Mouse (Mus musculus) embryonic facial prominence, embryonic 13.5 days (tissue): ENCODE results near the gene Gm9821. TPM values are rescaled to one million over a fixed set of nuclear protein-coding genes. Genes with fewer than 3 reads are reported as not detected.

Experiments
- ATAC-seq: fragments of 200-750 bp; cut with Nextera tagmentation; 2 replicates; pipeline ENCODE4 v1.8.0; 2017; ENCODE audit warnings: low read depth; ENCODE audit not compliant: insufficient number of reproducible peaks, insufficient read depth, low FRiP score, low TSS enrichment
- H3K27ac ChIP-seq: fragments of 300-500 bp; sonication (generic); 2 replicates; pipeline ENCODE4 v1.5.1; 2015; ENCODE audit warnings: moderate library complexity, mild to moderate bottlenecking, inconsistent platforms
- H3K27me3 ChIP-seq: fragments of 300-500 bp; sonication (generic); 2 replicates; pipeline ENCODE4 v1.6.1; 2015; ENCODE audit warnings: mild to moderate bottlenecking, inconsistent platforms
- H3K36me3 ChIP-seq: fragments of 300-500 bp; sonication (generic); 2 replicates; pipeline ENCODE4 v1.6.1; 2015; ENCODE audit warnings: mild to moderate bottlenecking, inconsistent platforms
- H3K4me1 ChIP-seq: fragments of 300-500 bp; sonication (generic); 2 replicates; pipeline ENCODE4 v1.6.1; 2015; ENCODE audit warnings: inconsistent platforms
- H3K4me2 ChIP-seq: fragments of 300-500 bp; sonication (generic); 2 replicates; pipeline ENCODE4 v1.6.1; 2015; ENCODE audit warnings: moderate library complexity, mild to moderate bottlenecking, inconsistent platforms
- H3K4me3 ChIP-seq: fragments of 300-500 bp; sonication (generic); 2 replicates; pipeline ENCODE4 v1.5.1; 2015; ENCODE audit warnings: mild to moderate bottlenecking, inconsistent platforms
- H3K9ac ChIP-seq: fragments of 300-500 bp; sonication (generic); 2 replicates; pipeline ENCODE4 v1.6.1; 2015; ENCODE audit warnings: mild to moderate bottlenecking, inconsistent platforms
- H3K9me3 ChIP-seq: fragments of 300-500 bp; sonication (generic); 2 replicates; pipeline ENCODE4 v1.6.1; 2016; ENCODE audit warnings: inconsistent platforms
- WGBS: fragments of 180-500 bp; shearing (Covaris S2); methylation state at CpG from one replicate; pipeline ENCODE4 v1.1.7; 2015; ENCODE audit warnings: mixed read lengths; 5-methylcytosine and 5-hydroxymethylcytosine counted together
- polyA plus RNA-seq: library from polyadenylated mRNA; unstranded; fragments of >200 nt; fragmentation: Nextera tagmentation; extraction: Ambion mirVana; gene quantifications from 2 replicates; pipeline ENCODE4 v1.2.1, GENCODE M21; 2015

Gm9821 gene
- polyA plus RNA-seq, 1 experiment from 2014 or later = 0.39 TPM

- H3K27me3 ChIP-seq = peaks cover 25% of the 10 kb centered on the region
- H3K36me3 ChIP-seq = peaks cover 69% of the 10 kb centered on the region
Observed at GRCm38 (mm10) chr2:91917096-91917495, 28.4 kb upstream of the Gm9821 start.

GRCm38 (mm10) chr2:91920130-91920529 lies 25.4 kb upstream of the Gm9821 start:
- Histone ChIP-seq H3K36me3 (peaks cover 39% of the 10 kb centered on the region), H3K27me3 (peaks cover 55% of the 10 kb centered on the region), H3K4me2 (no peak overlapping the region), H3K27ac (no peak overlapping the region), H3K4me3 (no peak overlapping the region), H3K9ac (no peak overlapping the region), H3K4me1 (peaks cover 31% of the 10 kb centered on the region), H3K9me3 (no peaks in the 10 kb centered on the region)
- ATAC-seq = no peak
- whole genome bisulfite sequencing = 78% methylated on average over 4 of the region's 4 CpGs

More at GRCm38 (mm10) chr2:91917096-91917495, 28.4 kb upstream of the Gm9821 start:
- Histone ChIP-seq H3K9me3 (no peaks in the 10 kb centered on the region), H3K4me3 (no peak overlapping the region), H3K9ac (no peak overlapping the region), H3K27ac (no peak overlapping the region), H3K4me2 (no peak overlapping the region), H3K4me1 (peaks cover 12% of the 10 kb centered on the region)
- 88% methylated on average over 7 of the region's 7 CpGs for WGBS
- ATAC-seq = no peak

GRCm38 (mm10) chr2:91921181-91921789 lies 24.2 kb upstream of the Gm9821 start:
- Histone ChIP-seq H3K4me2 (peak overlapping the region; percentile 97), H3K9ac (peak overlapping the region; percentile 61; the same call in 1 of the 2 replicates), H3K36me3 (peaks cover 28% of the 10 kb centered on the region), H3K27me3 (peaks cover 59% of the 10 kb centered on the region), H3K4me1 (peaks cover 31% of the 10 kb centered on the region), H3K4me3 (peak overlapping the region; percentile 60), H3K9me3 (no peaks in the 10 kb centered on the region), H3K27ac (no peak overlapping the region)
- 3% methylated on average over 31 of the region's 31 CpGs for WGBS
- ATAC-seq = no peak

- Histone ChIP-seq H3K4me2 (peak overlapping the region; percentile 97), H3K4me1 (peaks cover 31% of the 10 kb centered on the region), H3K36me3 (peaks cover 21% of the 10 kb centered on the region), H3K9ac (peak overlapping the region; percentile 61), H3K27ac (no peak overlapping the region), H3K27me3 (peaks cover 59% of the 10 kb centered on the region), H3K9me3 (no peaks in the 10 kb centered on the region), H3K4me3 (peak overlapping the region; percentile 60)
- WGBS = 1% methylated on average over 61 of the region's 64 CpGs
- ATAC-seq = peak; percentile 33; the same call in 1 of the 2 replicates
Observed at GRCm38 (mm10) chr2:91921790-91922570, 23.5 kb upstream of the Gm9821 start.

- Histone ChIP-seq H3K4me1 (peaks cover 31% of the 10 kb centered on the region), H3K9me3 (no peaks in the 10 kb centered on the region), H3K4me2 (peak overlapping the region; percentile 97), H3K27me3 (peaks cover 59% of the 10 kb centered on the region), H3K9ac (peak overlapping the region; percentile 61; the same call in 1 of the 2 replicates), H3K27ac (no peak overlapping the region), H3K4me3 (peak overlapping the region; percentile 60), H3K36me3 (peaks cover 13% of the 10 kb centered on the region)
- ATAC-seq = no peak
- WGBS = 3% methylated on average over 37 of the region's 37 CpGs
Observed at GRCm38 (mm10) chr2:91922586-91923414, 22.7 kb upstream of the Gm9821 start.

GRCm38 (mm10) chr2:91923415-91924337 lies 21.8 kb upstream of the Gm9821 start:
- WGBS = 3% methylated on average over 54 of the region's 54 CpGs
- ATAC-seq = no peak

GRCm38 (mm10) chr2:91924726-91925125 lies 20.8 kb upstream of the Gm9821 start:
- no peak for ATAC-seq
- Histone ChIP-seq H3K27me3 (peaks cover 58% of the 10 kb centered on the region), H3K36me3 (peaks cover 11% of the 10 kb centered on the region), H3K4me1 (peaks cover 41% of the 10 kb centered on the region), H3K9me3 (no peaks in the 10 kb centered on the region), H3K27ac (no peak overlapping the region), H3K4me2 (no peak overlapping the region), H3K9ac (no peak overlapping the region), H3K4me3 (no peak overlapping the region)
- 42% methylated on average over 1 of the region's 1 CpGs for WGBS

More at GRCm38 (mm10) chr2:91923415-91924337, 21.8 kb upstream of the Gm9821 start:
- H3K4me2 ChIP-seq = peak overlapping the region; percentile 97
- H3K27me3 ChIP-seq = peaks cover 59% of the 10 kb centered on the region
- no peaks in the 10 kb centered on the region for H3K9me3 ChIP-seq
- H3K4me1 ChIP-seq = peaks cover 34% of the 10 kb centered on the region
- H3K9ac ChIP-seq = 0 out of 2 replicates have a peak overlapping the region, but pooled peaks have one; percentile 44
- peak overlapping the region; percentile 60 for H3K4me3 ChIP-seq
- no peak overlapping the region for H3K27ac ChIP-seq
- H3K36me3 ChIP-seq = peaks cover 9% of the 10 kb centered on the region

GRCm38 (mm10) chr2:91925442-91925841 lies 20.1 kb upstream of the Gm9821 start:
- Histone ChIP-seq H3K4me1 (peaks cover 47% of the 10 kb centered on the region), H3K4me3 (no peak overlapping the region), H3K9me3 (no peaks in the 10 kb centered on the region), H3K27ac (no peak overlapping the region), H3K36me3 (peaks cover 11% of the 10 kb centered on the region), H3K9ac (no peak overlapping the region), H3K27me3 (peaks cover 51% of the 10 kb centered on the region), H3K4me2 (no peak overlapping the region)
- no peak for ATAC-seq
- 83% methylated on average over 15 of the region's 15 CpGs for WGBS

GRCm38 (mm10) chr2:91926949-91927348 lies 18.6 kb upstream of the Gm9821 start, which contains the start of gene Chrm4:
Gene Chrm4, plus strand, starts transcription at chr2:91927249.
- H3K27ac ChIP-seq = no peak within 1 kb of the TSS
- WGBS = 79% methylated on average over 3 of the region's 3 CpGs
- peaks cover 36% of the 10 kb centered on the region for H3K27me3 ChIP-seq
- H3K9me3 ChIP-seq = no peaks in the 10 kb centered on the region
- H3K9ac ChIP-seq = no peak within 1 kb of the TSS
- H3K36me3 ChIP-seq = peaks cover 11% of the 10 kb centered on the region
- H3K4me3 ChIP-seq = 0 out of 2 replicates have a peak within 1 kb of the TSS, but pooled peaks have one; percentile 11
- H3K4me1 ChIP-seq = peaks cover 38% of the 10 kb centered on the region
- peak within 1 kb of the TSS; percentile 24; the same call in 1 of the 2 replicates for H3K4me2 ChIP-seq
- no peak for ATAC-seq

GRCm38 (mm10) chr2:91927826-91928533 lies 17.5 kb upstream of the Gm9821 start:
- no peaks in the 10 kb centered on the region for H3K9me3 ChIP-seq
- peaks cover 26% of the 10 kb centered on the region for H3K27me3 ChIP-seq
- peaks cover 38% of the 10 kb centered on the region for H3K4me1 ChIP-seq
- no peak overlapping the region for H3K27ac ChIP-seq
- H3K36me3 ChIP-seq = peaks cover 11% of the 10 kb centered on the region
- 0 out of 2 replicates have a peak overlapping the region, but pooled peaks have one; percentile 11 for H3K4me3 ChIP-seq
- 45% methylated on average over 34 of the region's 34 CpGs for WGBS
- no peak for ATAC-seq
- peak overlapping the region; percentile 24; the same call in 1 of the 2 replicates for H3K4me2 ChIP-seq
- H3K9ac ChIP-seq = no peak overlapping the region
